Mouse (Mus musculus) forebrain, postnatal 0 days (tissue): ENCODE measurements at regions not wholly inside any gene's neighbourhood (a gene's known extent, or its start where the extent isn't known, plus 50 kb on each side); places are given as distances from the start of the nearest gene placed in this dataset.

ENCODE experiments used
- ATAC-seq: fragments of 200-750 bp; cut with Nextera tagmentation; 2 replicates; pipeline ENCODE4 v1.8.0; 2017; ENCODE audit warnings: mild to moderate bottlenecking, moderate library complexity
- DNase-seq: peaks from one replicate; pipeline ENCODE4 v3.0.0-alpha.2; 2015
- H3K27ac ChIP-seq: fragments of 300-500 bp; sonication (generic); 2 replicates; pipeline ENCODE4 v1.5.1; 2014; ENCODE audit warnings: low read depth, mild to moderate bottlenecking, antibody characterized with exemption, low read length, moderate library complexity, mixed read lengths
- H3K27me3 ChIP-seq: fragments of 300-500 bp; sonication (generic); 2 replicates; pipeline ENCODE4 v1.6.1; 2014; ENCODE audit warnings: mild to moderate bottlenecking, low read length, mixed read lengths; ENCODE audit not compliant: insufficient read depth
- H3K36me3 ChIP-seq: fragments of 300-500 bp; sonication (generic); 2 replicates; pipeline ENCODE4 v1.6.1; 2014; ENCODE audit warnings: mild to moderate bottlenecking, moderate library complexity; ENCODE audit not compliant: insufficient read depth
- H3K4me1 ChIP-seq: fragments of 300-500 bp; sonication (generic); 2 replicates; pipeline ENCODE4 v1.6.1; 2014; ENCODE audit warnings: antibody characterized with exemption; ENCODE audit not compliant: insufficient read depth
- H3K4me2 ChIP-seq: fragments of 300-500 bp; sonication (generic); 2 replicates; pipeline ENCODE4 v1.6.1; 2014; ENCODE audit warnings: low read depth, mild to moderate bottlenecking, moderate library complexity
- H3K4me3 ChIP-seq: fragments of 300-500 bp; sonication (generic); 2 replicates; pipeline ENCODE4 v1.5.1; 2014; ENCODE audit warnings: low read depth, low read length, mixed read lengths
- H3K9ac ChIP-seq: fragments of 300-500 bp; sonication (generic); 2 replicates; pipeline ENCODE4 v1.6.1; 2014; ENCODE audit warnings: mild to moderate bottlenecking
- H3K9me3 ChIP-seq: fragments of 300-500 bp; sonication (generic); 2 replicates; pipeline ENCODE4 v1.6.1; 2016; ENCODE audit warnings: low read length
- CTCF ChIP-seq: sonication (generic); IDR thresholded peaks from 2 replicates; pipeline ENCODE4 v1.5.1; 2016; ENCODE audit warnings: antibody characterized with exemption, control low read depth, low read depth
- WGBS: fragments of 180-500 bp; shearing (Covaris S2); extraction: QIAGEN DNeasy Blood & Tissue Kit; methylation state at CpG from one replicate; pipeline ENCODE4 v1.1.7; 2014; 5-methylcytosine and 5-hydroxymethylcytosine counted together

DNA sequence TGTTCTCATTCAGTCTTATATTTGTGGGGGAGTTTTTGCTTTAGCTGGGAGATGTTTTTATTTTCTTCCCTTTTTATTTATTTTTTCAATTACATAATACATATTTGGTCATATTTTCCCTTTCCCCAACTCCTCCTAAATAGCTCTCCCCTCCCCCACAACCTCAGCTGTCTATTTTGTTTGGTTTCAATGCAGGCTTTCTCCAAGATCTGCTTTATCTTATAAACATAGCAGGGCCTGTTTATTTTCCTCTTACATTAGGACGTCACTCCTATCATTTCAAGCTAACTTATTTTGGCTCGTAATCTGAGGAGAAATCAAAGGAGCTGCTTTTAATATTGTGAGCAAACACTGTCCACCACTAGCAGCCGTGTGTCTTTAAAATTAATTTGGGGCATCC, 171.4 kb upstream of the Arhgap20 start:
- no peak overlapping the region for H3K4me2 ChIP-seq
- H3K9me3 ChIP-seq: no peaks in the 10 kb centered on the region
- no peak overlapping the region for H3K4me3 ChIP-seq
- H3K27me3 ChIP-seq: no peaks in the 10 kb centered on the region
- no peak overlapping the region for H3K9ac ChIP-seq
- ATAC-seq (no peak), DNase-seq (no peak)
- 65% methylated on average over 3 of the region's 3 CpGs for WGBS
- H3K27ac ChIP-seq: no peak overlapping the region
- TF ChIP-seq CTCF: no peak
- no peaks in the 10 kb centered on the region for H3K36me3 ChIP-seq
- H3K4me1 ChIP-seq: no peaks in the 10 kb centered on the region

DNA sequence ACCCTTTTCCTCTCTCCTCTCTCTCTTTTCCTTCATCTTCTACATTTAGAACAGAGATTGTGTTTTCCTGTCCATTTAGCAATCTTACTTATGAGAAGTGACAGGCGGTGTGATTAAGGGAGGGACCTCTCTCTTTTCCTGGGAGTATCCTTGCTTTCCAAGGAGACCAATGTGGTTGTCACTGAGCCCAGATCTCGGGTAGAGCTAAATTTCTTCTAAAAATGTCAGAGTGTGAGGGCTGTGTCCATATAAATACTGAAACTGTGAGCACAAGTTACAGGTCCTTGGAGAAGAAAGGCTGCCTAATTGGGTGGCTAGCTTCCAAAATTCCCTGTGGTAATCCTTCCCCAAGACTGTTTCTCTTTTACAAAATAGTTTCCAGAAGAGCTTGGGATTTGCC, 166.4 kb upstream of the Arhgap20 start:
- 57% methylated on average over 2 of the region's 2 CpGs for whole genome bisulfite sequencing
- Histone ChIP-seq H3K4me2 (no peak overlapping the region), H3K36me3 (no peaks in the 10 kb centered on the region), H3K27me3 (no peaks in the 10 kb centered on the region), H3K9me3 (no peaks in the 10 kb centered on the region), H3K9ac (no peak overlapping the region), H3K4me1 (no peaks in the 10 kb centered on the region), H3K4me3 (no peak overlapping the region), H3K27ac (no peak overlapping the region)
- TF ChIP-seq CTCF: no peak
- DNase-seq (peak; percentile 26), ATAC-seq (no peak)

DNA sequence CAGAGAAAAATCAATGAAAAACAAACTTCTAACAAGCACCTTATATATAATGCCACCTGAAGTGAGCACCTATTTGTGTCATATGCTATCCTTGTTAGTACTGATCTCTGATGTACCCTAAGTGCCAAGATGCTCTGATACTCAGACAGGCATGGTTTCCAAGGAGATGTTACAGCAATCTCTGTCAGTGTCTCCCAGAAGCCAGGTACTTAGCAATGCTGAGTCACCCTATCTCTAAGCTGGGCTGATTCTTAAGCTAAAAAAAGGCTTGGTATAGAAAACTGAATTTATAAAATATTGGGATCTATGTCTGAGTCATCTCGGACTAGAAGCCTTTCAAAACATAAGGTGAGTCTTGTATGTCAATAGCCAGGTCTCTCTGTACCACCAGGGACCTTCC, 157.0 kb upstream of the Arhgap20 start:
- H3K9me3 ChIP-seq: no peaks in the 10 kb centered on the region
- ATAC-seq (no peak), DNase-seq (no peak)
- no peak overlapping the region for H3K27ac ChIP-seq
- H3K4me2 ChIP-seq: no peak overlapping the region
- no peak for TF ChIP-seq CTCF
- H3K36me3 ChIP-seq: no peaks in the 10 kb centered on the region
- H3K4me1 ChIP-seq: no peaks in the 10 kb centered on the region
- no peaks in the 10 kb centered on the region for H3K27me3 ChIP-seq
- no peak overlapping the region for H3K9ac ChIP-seq
- 69% methylated on average over 1 of the region's 1 CpGs for WGBS
- H3K4me3 ChIP-seq: no peak overlapping the region

DNA sequence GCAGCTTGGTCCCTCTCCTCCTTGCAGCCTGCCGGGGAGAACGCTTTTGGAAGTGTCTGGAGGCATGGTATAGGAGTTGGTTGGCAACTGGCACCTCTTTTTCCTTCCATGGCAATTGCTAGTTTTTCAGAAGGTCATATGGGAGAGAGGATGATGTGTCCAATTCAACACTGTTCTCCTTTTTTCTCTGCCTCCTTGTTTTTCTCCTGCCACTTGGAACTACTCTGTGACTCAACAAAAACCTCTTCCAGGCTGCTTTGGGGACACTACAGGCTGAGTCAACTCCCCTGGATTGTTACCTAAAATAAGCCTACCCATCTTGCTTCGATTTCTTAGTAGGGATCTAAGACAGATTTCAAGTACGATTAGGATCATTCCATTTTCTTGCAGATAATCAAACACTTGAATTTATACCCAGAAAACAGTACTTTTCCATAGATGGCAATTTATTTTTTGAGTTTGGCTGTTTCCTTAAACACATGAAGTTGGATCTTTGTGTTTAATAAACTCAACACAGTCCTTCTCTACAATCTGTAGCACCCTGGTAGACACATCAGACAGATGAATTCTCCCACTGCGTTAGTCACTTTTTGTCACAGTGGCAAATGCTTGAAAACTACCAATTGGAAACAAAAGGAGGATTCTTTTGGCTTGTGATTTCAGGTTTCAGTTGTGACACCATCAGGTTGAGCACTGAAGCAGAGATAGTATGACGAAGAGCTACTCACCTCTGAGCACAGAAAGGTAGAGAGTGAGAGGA, 156.3 kb upstream of the Arhgap20 start:
- no peaks in the 10 kb centered on the region for H3K27me3 ChIP-seq
- H3K4me3 ChIP-seq: no peak overlapping the region
- no peak overlapping the region for H3K4me2 ChIP-seq
- no peaks in the 10 kb centered on the region for H3K4me1 ChIP-seq
- no peaks in the 10 kb centered on the region for H3K9me3 ChIP-seq
- H3K9ac ChIP-seq: no peak overlapping the region
- DNase-seq: no peak
- TF ChIP-seq CTCF: no peak
- 87% methylated on average over 6 of the region's 6 CpGs for WGBS
- H3K27ac ChIP-seq: no peak overlapping the region
- ATAC-seq: no peak
- H3K36me3 ChIP-seq: no peaks in the 10 kb centered on the region

DNA sequence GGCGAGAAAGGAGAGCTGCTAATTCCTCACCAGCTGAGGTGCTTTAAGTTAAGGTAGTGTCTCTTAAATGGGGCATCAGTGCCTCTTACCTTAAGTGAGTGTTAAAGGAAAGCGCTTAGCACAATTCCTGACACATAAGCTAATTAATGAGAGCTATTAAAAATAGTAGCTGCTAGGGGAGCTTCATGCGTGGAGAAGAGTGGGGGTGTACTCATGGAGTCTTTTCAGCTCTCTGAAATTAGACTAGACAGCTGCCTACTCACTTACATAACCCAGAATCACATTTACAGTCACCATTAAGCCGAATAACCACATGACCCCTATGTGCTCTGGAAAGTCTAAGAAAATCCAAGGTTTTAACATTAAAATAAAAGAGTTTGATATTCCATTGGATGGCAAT, 139.0 kb upstream of the Arhgap20 start:
- no peaks in the 10 kb centered on the region for H3K27me3 ChIP-seq
- no peak for DNase-seq
- TF ChIP-seq CTCF: no peak
- H3K27ac ChIP-seq: no peak overlapping the region
- H3K4me3 ChIP-seq: no peak overlapping the region
- no peaks in the 10 kb centered on the region for H3K36me3 ChIP-seq
- no peak for ATAC-seq
- no peaks in the 10 kb centered on the region for H3K4me1 ChIP-seq
- no peak overlapping the region for H3K9ac ChIP-seq
- 84% methylated on average over 4 of the region's 4 CpGs for WGBS
- no peak overlapping the region for H3K4me2 ChIP-seq
- no peaks in the 10 kb centered on the region for H3K9me3 ChIP-seq

DNA sequence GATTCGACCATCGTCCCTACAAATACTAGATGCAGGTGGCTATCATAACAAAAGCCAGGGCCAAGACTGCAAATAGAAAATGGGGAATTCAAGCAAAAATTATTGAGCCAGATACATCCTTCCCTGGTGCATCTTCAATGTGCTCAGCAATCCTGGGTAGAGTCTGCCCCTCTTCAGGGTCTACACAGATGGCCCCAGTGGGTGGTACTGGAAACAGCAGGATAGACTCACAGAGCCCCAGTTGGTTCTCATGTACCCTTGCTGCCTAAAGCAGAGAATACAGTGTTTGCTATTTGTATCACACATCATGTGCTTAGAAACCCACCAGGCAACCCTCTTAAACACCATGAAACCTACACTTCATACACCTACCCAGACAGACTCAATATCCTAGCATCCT, 129.0 kb upstream of the Arhgap20 start:
- H3K9ac ChIP-seq: no peak overlapping the region
- H3K4me1 ChIP-seq: 0 out of 2 replicates have a peak, but pooled peaks cover 6% of the 10 kb centered on the region
- no peak overlapping the region for H3K27ac ChIP-seq
- H3K9me3 ChIP-seq: no peaks in the 10 kb centered on the region
- DNase-seq (no peak), ATAC-seq (no peak)
- no peak for TF ChIP-seq CTCF
- H3K36me3 ChIP-seq: no peaks in the 10 kb centered on the region
- no peak overlapping the region for H3K4me2 ChIP-seq
- H3K27me3 ChIP-seq: no peaks in the 10 kb centered on the region
- no peak overlapping the region for H3K4me3 ChIP-seq
- 78% methylated on average over 2 of the region's 2 CpGs for WGBS

DNA sequence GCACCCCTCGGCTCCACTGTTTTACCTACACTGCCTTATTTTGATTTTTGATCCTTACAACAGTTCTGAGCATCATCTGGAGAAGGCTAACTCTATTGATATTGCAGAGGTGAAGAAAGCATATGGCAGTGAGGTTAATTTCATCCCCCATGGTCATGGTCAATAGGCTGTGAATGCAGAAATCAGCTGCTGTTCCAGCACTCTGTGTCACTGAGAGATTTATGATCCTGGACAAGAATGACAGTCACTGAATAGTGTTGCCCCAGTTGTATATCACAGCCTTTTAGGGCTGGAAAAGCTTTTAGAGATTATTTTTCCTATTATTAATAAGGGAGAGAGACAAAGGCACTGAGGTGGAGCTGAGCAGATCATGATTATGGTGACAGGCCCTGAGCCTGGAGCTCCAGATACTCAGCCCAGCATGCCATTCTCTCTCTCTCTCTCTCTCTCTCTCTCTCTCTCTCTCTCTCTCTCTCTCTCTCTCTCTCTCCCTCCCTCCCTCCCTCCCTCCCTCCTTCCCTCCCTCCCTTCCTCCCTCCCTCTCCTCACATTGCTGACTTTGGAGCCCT, 128.5 kb upstream of the Arhgap20 start:
- TF ChIP-seq CTCF: no peak
- Histone ChIP-seq H3K9me3 (no peaks in the 10 kb centered on the region), H3K9ac (no peak overlapping the region), H3K4me3 (no peak overlapping the region), H3K36me3 (no peaks in the 10 kb centered on the region), H3K27ac (no peak overlapping the region), H3K4me1 (0 out of 2 replicates have a peak, but pooled peaks cover 6% of the 10 kb centered on the region), H3K4me2 (no peak overlapping the region), H3K27me3 (no peaks in the 10 kb centered on the region)
- ATAC-seq (peak; percentile 64), DNase-seq (no peak)
- WGBS: 88% methylated on average over 1 of the region's 1 CpGs
